Mouse (Mus musculus): ENCODE results near the gene Zfp13. TPM values are rescaled to one million over a fixed set of nuclear protein-coding genes. Genes with fewer than 3 reads are reported as not detected.

Zfp13 gene
- polyA plus RNA-seq, 1 experiment from 2014 or later, result 7.3 TPM

GRCm38 (mm10) chr17:23555243-23555916 is 43.9 kb downstream of the Zfp13 start:
- no peak for ATAC-seq (replicated peaks; ENCODE audit: extremely low read depth, insufficient read depth, low FRiP score)
- H3K4me2 ChIP-seq (ENCODE audit: low read depth, low read length), result no peak overlapping the region
- H3K36me3 ChIP-seq (ENCODE audit: control insufficient read depth, insufficient read depth), result peaks cover 40% of the 10 kb centered on the region
- H3K4me3 ChIP-seq (ENCODE audit: low read length), result no peak overlapping the region
- no peak overlapping the region for H3K9ac ChIP-seq (ENCODE audit: low read length)
- no peaks in the 10 kb centered on the region for H3K9me3 ChIP-seq (replicated peaks; ENCODE audit: control insufficient read depth, low read length)
- 75% methylated on average over 7 of the region's 7 CpGs for WGBS
- H3K27me3 ChIP-seq (ENCODE audit: control insufficient read depth, insufficient read depth, low read length), result no peaks in the 10 kb centered on the region
- no peak overlapping the region for H3K27ac ChIP-seq (ENCODE audit: low read length)
- H3K4me1 ChIP-seq (ENCODE audit: control insufficient read depth, insufficient read depth, low read length), result peaks cover 6% of the 10 kb centered on the region

GRCm38 (mm10) chr17:23554321-23554720 is 45.0 kb downstream of the Zfp13 start:
- H3K27me3 ChIP-seq (ENCODE audit: control insufficient read depth, insufficient read depth, low read length), result no peaks in the 10 kb centered on the region
- H3K36me3 ChIP-seq (ENCODE audit: control insufficient read depth, insufficient read depth), result peaks cover 34% of the 10 kb centered on the region
- H3K4me2 ChIP-seq (ENCODE audit: low read depth, low read length), result no peak overlapping the region
- H3K4me3 ChIP-seq (ENCODE audit: low read length), result no peak overlapping the region
- H3K9ac ChIP-seq (ENCODE audit: low read length), result no peak overlapping the region
- no peak overlapping the region for H3K27ac ChIP-seq (ENCODE audit: low read length)
- no peaks in the 10 kb centered on the region for H3K9me3 ChIP-seq (replicated peaks; ENCODE audit: control insufficient read depth, low read length)
- peaks cover 9% of the 10 kb centered on the region for H3K4me1 ChIP-seq (ENCODE audit: control insufficient read depth, insufficient read depth, low read length)
- ATAC-seq (replicated peaks; ENCODE audit: extremely low read depth, insufficient read depth, low FRiP score), result no peak

GRCm38 (mm10) chr17:23553634-23554120 is 45.6 kb downstream of the Zfp13 start:
- Histone ChIP-seq H3K4me1 (ENCODE audit: control insufficient read depth, insufficient read depth, low read length) (peaks cover 14% of the 10 kb centered on the region), H3K36me3 (ENCODE audit: control insufficient read depth, insufficient read depth) (peaks cover 29% of the 10 kb centered on the region), H3K27me3 (ENCODE audit: control insufficient read depth, insufficient read depth, low read length) (no peaks in the 10 kb centered on the region), H3K27ac (ENCODE audit: low read length) (no peak overlapping the region), H3K4me2 (ENCODE audit: low read depth, low read length) (no peak overlapping the region), H3K9ac (ENCODE audit: low read length) (no peak overlapping the region), H3K9me3 (replicated peaks; ENCODE audit: control insufficient read depth, low read length) (no peaks in the 10 kb centered on the region), H3K4me3 (ENCODE audit: low read length) (no peak overlapping the region)
- WGBS, result 56% methylated on average over 1 of the region's 1 CpGs
- ATAC-seq (replicated peaks; ENCODE audit: extremely low read depth, insufficient read depth, low FRiP score), result no peak

- no peak for ATAC-seq (replicated peaks; ENCODE audit: extremely low read depth, insufficient read depth, low FRiP score)
- no peak overlapping the region for H3K4me2 ChIP-seq (ENCODE audit: low read depth, low read length)
- H3K4me1 ChIP-seq (ENCODE audit: control insufficient read depth, insufficient read depth, low read length), result peaks cover 14% of the 10 kb centered on the region
- H3K9ac ChIP-seq (ENCODE audit: low read length), result no peak overlapping the region
- H3K4me3 ChIP-seq (ENCODE audit: low read length), result no peak overlapping the region
- WGBS, result 80% methylated on average over 8 of the region's 8 CpGs
- no peaks in the 10 kb centered on the region for H3K9me3 ChIP-seq (replicated peaks; ENCODE audit: control insufficient read depth, low read length)
- peaks cover 23% of the 10 kb centered on the region for H3K36me3 ChIP-seq (ENCODE audit: control insufficient read depth, insufficient read depth)
- H3K27ac ChIP-seq (ENCODE audit: low read length), result no peak overlapping the region
- H3K27me3 ChIP-seq (ENCODE audit: control insufficient read depth, insufficient read depth, low read length), result no peaks in the 10 kb centered on the region
These were observed 46.2 kb downstream of the Zfp13 start for GRCm38 (mm10) chr17:23552896-23553633.

- Histone ChIP-seq H3K27me3 (ENCODE audit: control insufficient read depth, insufficient read depth, low read length) (no peaks in the 10 kb centered on the region), H3K27ac (ENCODE audit: low read length) (no peak overlapping the region), H3K36me3 (ENCODE audit: control insufficient read depth, insufficient read depth) (peaks cover 12% of the 10 kb centered on the region; the same call in 1 of the 2 replicates), H3K4me1 (ENCODE audit: control insufficient read depth, insufficient read depth, low read length) (peaks cover 14% of the 10 kb centered on the region), H3K9ac (ENCODE audit: low read length) (no peak overlapping the region), H3K4me2 (ENCODE audit: low read depth, low read length) (no peak overlapping the region), H3K9me3 (replicated peaks; ENCODE audit: control insufficient read depth, low read length) (no peaks in the 10 kb centered on the region), H3K4me3 (ENCODE audit: low read length) (no peak overlapping the region)
- no peak for ATAC-seq (replicated peaks; ENCODE audit: extremely low read depth, insufficient read depth, low FRiP score)
- 63% methylated on average over 5 of the region's 5 CpGs for whole genome bisulfite sequencing
These were observed 47.3 kb downstream of the Zfp13 start for GRCm38 (mm10) chr17:23551963-23552362.

- peak overlapping the region; percentile 83 for H3K27ac ChIP-seq (ENCODE audit: low read length)
These were observed 47.9 kb downstream of the Zfp13 start for GRCm38 (mm10) chr17:23551416-23551815.

GRCm38 (mm10) chr17:23550856-23551255 is 48.4 kb downstream of the Zfp13 start:
- Histone ChIP-seq H3K4me2 (ENCODE audit: low read depth, low read length) (peak overlapping the region; percentile 74), H3K9ac (ENCODE audit: low read length) (peak overlapping the region; percentile 69), H3K9me3 (replicated peaks; ENCODE audit: control insufficient read depth, low read length) (no peaks in the 10 kb centered on the region), H3K4me3 (ENCODE audit: low read length) (peak overlapping the region; percentile 78), H3K36me3 (ENCODE audit: control insufficient read depth, insufficient read depth) (peaks cover 5% of the 10 kb centered on the region; the same call in 1 of the 2 replicates), H3K27me3 (ENCODE audit: control insufficient read depth, insufficient read depth, low read length) (no peaks in the 10 kb centered on the region), H3K4me1 (ENCODE audit: control insufficient read depth, insufficient read depth, low read length) (peaks cover 14% of the 10 kb centered on the region), H3K27ac (ENCODE audit: low read length) (peak overlapping the region; percentile 83)
- ATAC-seq (replicated peaks; ENCODE audit: extremely low read depth, insufficient read depth, low FRiP score), result no peak
- WGBS, result under 1% methylated on average over 15 of the region's 15 CpGs

More at GRCm38 (mm10) chr17:23551416-23551815, 47.9 kb downstream of the Zfp13 start:
- H3K36me3 ChIP-seq (ENCODE audit: control insufficient read depth, insufficient read depth), result peaks cover 6% of the 10 kb centered on the region; the same call in 1 of the 2 replicates
- H3K27me3 ChIP-seq (ENCODE audit: control insufficient read depth, insufficient read depth, low read length), result no peaks in the 10 kb centered on the region
- peak overlapping the region; percentile 78 for H3K4me3 ChIP-seq (ENCODE audit: low read length)
- H3K9ac ChIP-seq (ENCODE audit: low read length), result no peak overlapping the region; the same call in 1 of the 2 replicates
- H3K4me1 ChIP-seq (ENCODE audit: control insufficient read depth, insufficient read depth, low read length), result peaks cover 14% of the 10 kb centered on the region
- H3K9me3 ChIP-seq (replicated peaks; ENCODE audit: control insufficient read depth, low read length), result no peaks in the 10 kb centered on the region
- no peak for ATAC-seq (replicated peaks; ENCODE audit: extremely low read depth, insufficient read depth, low FRiP score)
- peak overlapping the region; percentile 74 for H3K4me2 ChIP-seq (ENCODE audit: low read depth, low read length)

- no peaks in the 10 kb centered on the region for H3K9me3 ChIP-seq (replicated peaks; ENCODE audit: control insufficient read depth, low read length)
- WGBS, result 0% methylated on average over 22 of the region's 22 CpGs
- H3K9ac ChIP-seq (ENCODE audit: low read length), result peak overlapping the region; percentile 69
- peak overlapping the region; percentile 74 for H3K4me2 ChIP-seq (ENCODE audit: low read depth, low read length)
- H3K27me3 ChIP-seq (ENCODE audit: control insufficient read depth, insufficient read depth, low read length), result no peaks in the 10 kb centered on the region
- peak overlapping the region; percentile 78 for H3K4me3 ChIP-seq (ENCODE audit: low read length)
- ATAC-seq (replicated peaks; ENCODE audit: extremely low read depth, insufficient read depth, low FRiP score), result peak; percentile 53
- peak overlapping the region; percentile 83 for H3K27ac ChIP-seq (ENCODE audit: low read length)
- peaks cover 14% of the 10 kb centered on the region for H3K4me1 ChIP-seq (ENCODE audit: control insufficient read depth, insufficient read depth, low read length)
- peaks cover 1% of the 10 kb centered on the region; the same call in 1 of the 2 replicates for H3K36me3 ChIP-seq (ENCODE audit: control insufficient read depth, insufficient read depth)
These were observed 49.0 kb downstream of the Zfp13 start for GRCm38 (mm10) chr17:23550188-23550791.
